Mouse (Mus musculus) forebrain, embryonic 14.5 days (tissue): Measurements from ENCODE around the gene Lmbr1l. TPM values are rescaled to one million over a fixed set of nuclear protein-coding genes. Genes with fewer than 3 reads are reported as not detected.
"Not testable (repeated sequence)": the region's sequence is repeated elsewhere in the genome, so short reads cannot be mapped to it uniquely, and the experiment has no call there.

Experiments used
- ATAC-seq: fragments of 200-750 bp; cut with Nextera tagmentation; 2 replicates; pipeline ENCODE4 v1.8.0; 2017; ENCODE audit warnings: mild to moderate bottlenecking, moderate library complexity
- DNase-seq: peaks from one replicate; pipeline ENCODE4 v3.0.0-alpha.2; 2015; ENCODE audit warnings: low spot score
- H3K27ac ChIP-seq: fragments of 300-500 bp; sonication (generic); 2 replicates; pipeline ENCODE4 v1.5.1; 2014; ENCODE audit warnings: low read depth, mild to moderate bottlenecking, control low read depth, low read length, moderate library complexity
- H3K27me3 ChIP-seq: fragments of 300-500 bp; sonication (generic); replicated peaks from 2 replicates; pipeline ENCODE4 v1.6.1; 2014; ENCODE audit warnings: low read length, control low read depth, mixed read lengths; ENCODE audit not compliant: control insufficient read depth, insufficient read depth
- H3K36me3 ChIP-seq: fragments of 300-500 bp; sonication (generic); 2 replicates; pipeline ENCODE4 v1.6.1; 2014; ENCODE audit warnings: low read length, control low read depth; ENCODE audit not compliant: control insufficient read depth, insufficient read depth
- H3K4me1 ChIP-seq: fragments of 300-500 bp; sonication (generic); 2 replicates; pipeline ENCODE4 v1.6.1; 2014; ENCODE audit warnings: antibody characterized with exemption, low read length, control low read depth; ENCODE audit not compliant: control insufficient read depth, insufficient read depth
- H3K4me2 ChIP-seq: fragments of 300-500 bp; sonication (generic); 2 replicates; pipeline ENCODE4 v1.6.1; 2014; ENCODE audit warnings: mild to moderate bottlenecking, control low read depth, low read length
- H3K4me3 ChIP-seq: fragments of 300-500 bp; sonication (generic); 2 replicates; pipeline ENCODE4 v1.5.1; 2014; ENCODE audit warnings: low read depth, low read length, control low read depth
- H3K9ac ChIP-seq: fragments of 300-500 bp; sonication (generic); 2 replicates; pipeline ENCODE4 v1.6.1; 2014; ENCODE audit warnings: mild to moderate bottlenecking, low read length, control low read depth, moderate library complexity
- H3K9me3 ChIP-seq: fragments of 300-500 bp; sonication (generic); replicated peaks from 2 replicates; pipeline ENCODE4 v1.6.1; 2016; ENCODE audit warnings: low read length, control low read depth, mixed read lengths; ENCODE audit not compliant: control insufficient read depth
- WGBS: fragments of 180-500 bp; shearing (Covaris S2); extraction: QIAGEN DNeasy Blood & Tissue Kit; methylation state at CpG from one replicate; pipeline ENCODE4 v1.1.7; 2014; 5-methylcytosine and 5-hydroxymethylcytosine counted together
- polyA plus RNA-seq: library from polyadenylated mRNA; unstranded; fragments of >200 nt; fragmentation: Nextera tagmentation; extraction: Ambion mirVana; gene quantifications from 2 replicates; pipeline ENCODE4 v1.2.1, GENCODE M21; 2014

The Lmbr1l gene
- polyA plus RNA-seq, 1 experiment from 2014 or later, result 10.9 TPM

DNA sequence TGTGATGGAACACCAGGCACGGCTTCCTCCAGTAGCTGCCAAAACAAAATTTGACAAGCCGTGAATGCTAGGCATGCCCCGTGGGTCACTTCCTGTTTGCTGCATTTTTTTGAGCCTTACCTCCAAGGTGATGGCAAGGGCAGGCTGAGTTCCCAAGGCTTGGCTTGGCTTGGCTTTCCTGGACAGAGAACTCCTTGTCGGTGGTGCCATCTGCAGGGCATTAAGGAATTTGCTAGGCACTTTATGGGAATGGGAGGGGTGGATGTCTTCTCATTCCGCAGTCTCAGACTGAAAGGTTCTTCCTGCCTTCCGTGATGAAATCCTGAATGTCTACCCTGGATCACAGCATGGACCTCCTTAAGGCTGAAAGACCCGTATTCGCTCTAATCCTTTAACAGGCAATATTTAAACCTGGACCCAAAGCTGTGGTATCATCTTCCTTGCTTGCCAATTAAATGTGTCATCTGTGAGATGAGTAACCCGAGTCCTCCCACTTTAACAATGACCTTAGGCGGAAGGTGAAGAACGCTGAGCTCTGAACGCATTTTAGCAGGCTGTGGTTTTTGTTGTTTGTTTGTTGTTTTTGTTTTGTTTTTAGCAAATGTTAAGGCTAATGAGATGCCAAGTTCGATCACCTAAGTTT, 10.7 kb upstream of the Lmbr1l start:
- peak; percentile 61; the same call in 1 of the 2 replicates for ATAC-seq
- no peaks in the 10 kb centered on the region for H3K9me3 ChIP-seq
- no peak overlapping the region for H3K4me3 ChIP-seq
- H3K4me2 ChIP-seq, result no peak overlapping the region
- peaks cover 4% of the 10 kb centered on the region; the same call in 1 of the 2 replicates for H3K4me1 ChIP-seq
- no peak overlapping the region for H3K9ac ChIP-seq
- 15% methylated on average over 13 of the region's 13 CpGs for WGBS
- H3K36me3 ChIP-seq, result peaks cover 19% of the 10 kb centered on the region
- DNase-seq, result peak; percentile 88
- no peaks in the 10 kb centered on the region for H3K27me3 ChIP-seq
- H3K27ac ChIP-seq, result no peak overlapping the region

DNA sequence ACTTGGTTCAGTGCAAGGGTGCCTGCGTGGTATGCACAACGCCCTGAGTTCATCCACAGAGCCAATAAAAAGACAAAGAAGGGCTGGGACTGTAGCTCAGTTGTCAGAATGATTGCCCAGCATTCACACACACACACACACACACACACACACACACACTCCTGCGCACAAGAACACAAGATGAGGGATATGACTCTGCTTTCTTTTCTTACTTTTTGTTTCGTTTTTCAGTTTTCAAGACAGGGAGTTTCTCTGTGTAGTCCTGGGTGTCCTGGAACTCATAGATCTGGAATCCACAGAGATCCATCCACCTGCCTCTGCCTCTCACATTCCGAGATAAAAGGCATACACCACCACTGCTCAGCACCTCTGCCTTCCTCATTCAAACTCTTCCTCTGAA, 9.5 kb upstream of the Lmbr1l start:
- DNase-seq, result no peak
- H3K4me3 ChIP-seq, result no peak overlapping the region
- peaks cover 14% of the 10 kb centered on the region for H3K36me3 ChIP-seq
- no peaks in the 10 kb centered on the region for H3K27me3 ChIP-seq
- H3K9ac ChIP-seq, result no peak overlapping the region
- no peak overlapping the region for H3K27ac ChIP-seq
- H3K4me2 ChIP-seq, result no peak overlapping the region
- H3K4me1 ChIP-seq, result no peaks in the 10 kb centered on the region
- no peak for ATAC-seq
- H3K9me3 ChIP-seq, result no peaks in the 10 kb centered on the region
- WGBS, result 86% methylated on average over 5 of the region's 5 CpGs

DNA sequence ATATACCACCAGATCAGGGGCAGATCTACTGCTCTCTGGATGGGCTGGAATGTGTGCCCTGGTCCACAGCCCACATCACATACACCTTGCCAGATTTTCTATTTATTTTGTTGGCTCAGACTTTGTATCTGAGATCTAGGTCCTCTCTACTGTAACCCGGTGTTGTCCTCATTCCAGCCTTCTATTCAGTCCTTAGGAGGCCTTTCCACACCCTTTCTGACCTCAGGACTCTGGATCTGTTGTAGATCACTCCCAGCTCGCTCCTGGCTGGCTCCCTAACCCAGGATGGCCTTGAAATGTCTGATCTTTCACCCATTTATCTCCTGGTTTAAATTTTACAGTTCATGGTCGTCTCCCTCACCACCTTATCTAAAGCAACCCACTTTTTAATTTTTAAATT, 6.7 kb upstream of the Lmbr1l start:
- no peaks in the 10 kb centered on the region for H3K36me3 ChIP-seq
- no peak overlapping the region for H3K4me3 ChIP-seq
- H3K9ac ChIP-seq, result no peak overlapping the region
- no peaks in the 10 kb centered on the region for H3K27me3 ChIP-seq
- DNase-seq (no peak), ATAC-seq (no peak)
- no peak overlapping the region for H3K27ac ChIP-seq
- no peak overlapping the region for H3K4me2 ChIP-seq
- H3K4me1 ChIP-seq, result no peaks in the 10 kb centered on the region
- 75% methylated on average over 3 of the region's 3 CpGs for WGBS
- H3K9me3 ChIP-seq, result no peaks in the 10 kb centered on the region

DNA sequence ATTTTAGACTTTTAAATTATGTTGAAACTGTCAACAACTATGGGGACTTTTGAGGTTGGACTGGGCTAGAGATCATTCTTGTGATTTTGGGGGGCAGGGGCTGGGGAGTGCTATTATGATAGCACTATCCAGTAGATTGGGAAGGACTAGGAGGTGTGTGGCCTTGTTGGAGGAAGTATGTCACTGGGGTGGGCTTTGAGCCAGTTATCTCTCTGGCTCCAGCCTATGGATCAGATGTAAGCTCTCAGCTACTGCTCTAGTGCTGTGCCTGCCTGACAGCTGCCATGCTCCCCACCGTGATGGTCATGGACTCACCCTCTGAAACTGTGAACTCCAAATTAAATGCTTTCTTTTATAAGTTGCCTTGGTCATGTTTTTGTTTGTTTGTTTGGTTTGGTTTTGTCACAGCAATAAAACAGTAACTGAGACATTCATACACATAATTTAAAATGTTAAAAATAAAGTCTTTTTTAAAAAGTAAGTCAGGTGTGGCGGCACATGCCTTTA, 5.1 kb upstream of the Lmbr1l start:
- H3K27ac ChIP-seq, result no peak overlapping the region
- H3K9ac ChIP-seq, result no peak overlapping the region
- H3K9me3 ChIP-seq, result no peaks in the 10 kb centered on the region
- no peaks in the 10 kb centered on the region for H3K27me3 ChIP-seq
- H3K4me3 ChIP-seq, result no peak overlapping the region
- ATAC-seq (no peak), DNase-seq (no peak)
- WGBS, result 88% methylated on average over 2 of the region's 2 CpGs
- H3K4me2 ChIP-seq, result no peak overlapping the region
- H3K4me1 ChIP-seq, result peaks cover 2% of the 10 kb centered on the region; the same call in 1 of the 2 replicates
- H3K36me3 ChIP-seq, result no peaks in the 10 kb centered on the region

DNA sequence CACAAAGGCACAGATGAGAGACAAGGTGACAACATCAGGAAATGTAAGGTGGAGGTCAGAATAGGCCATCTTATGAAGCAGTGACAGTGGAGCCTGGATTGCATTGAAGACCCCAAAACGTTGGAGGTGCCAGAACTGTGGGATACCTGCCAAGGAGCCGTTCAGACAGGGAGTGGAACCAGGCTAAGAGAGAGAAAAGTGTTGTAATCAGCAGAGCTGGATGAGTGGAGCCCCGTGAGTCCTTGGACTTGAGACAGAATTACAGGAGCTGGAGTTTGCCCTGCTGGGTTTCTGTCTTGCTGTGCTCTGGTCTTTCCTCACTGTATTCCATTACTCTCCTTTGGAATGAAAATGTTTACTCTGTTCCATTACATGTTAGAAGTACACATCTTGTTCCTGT, 4.5 kb upstream of the Lmbr1l start:
- no peaks in the 10 kb centered on the region for H3K36me3 ChIP-seq
- peaks cover 2% of the 10 kb centered on the region; the same call in 1 of the 2 replicates for H3K4me1 ChIP-seq
- H3K9me3 ChIP-seq, result no peaks in the 10 kb centered on the region
- H3K4me2 ChIP-seq, result no peak overlapping the region
- no peak overlapping the region for H3K4me3 ChIP-seq
- WGBS, result 58% methylated on average over 3 of the region's 3 CpGs
- no peak for ATAC-seq
- no peaks in the 10 kb centered on the region for H3K27me3 ChIP-seq
- no peak for DNase-seq
- H3K9ac ChIP-seq, result no peak overlapping the region
- no peak overlapping the region for H3K27ac ChIP-seq

DNA sequence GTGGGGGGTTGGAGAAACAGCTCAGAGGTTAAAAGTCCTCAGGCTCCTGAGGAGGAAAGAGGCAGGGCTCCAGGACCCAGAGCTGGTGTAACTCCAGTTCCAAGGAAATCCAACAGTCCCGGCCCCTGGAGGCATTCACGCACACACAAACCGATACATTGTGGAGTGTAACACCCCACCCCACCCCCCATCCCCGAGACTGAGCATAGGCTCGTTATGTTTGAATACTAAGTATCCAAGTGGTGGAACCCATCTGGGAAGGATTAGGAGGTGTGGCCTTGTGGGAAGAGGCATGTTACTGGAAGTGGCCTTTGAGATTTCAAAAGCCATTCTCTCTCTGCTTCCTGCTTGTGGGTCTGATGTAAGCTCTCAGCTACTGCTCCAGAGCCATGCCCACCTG, 3.5 kb upstream of the Lmbr1l start:
- Histone ChIP-seq H3K27ac (no peak overlapping the region), H3K36me3 (no peaks in the 10 kb centered on the region), H3K4me1 (peaks cover 6% of the 10 kb centered on the region), H3K4me3 (no peak overlapping the region), H3K9ac (no peak overlapping the region), H3K27me3 (no peaks in the 10 kb centered on the region), H3K4me2 (no peak overlapping the region), H3K9me3 (no peaks in the 10 kb centered on the region)
- ATAC-seq, result no peak
- DNase-seq, result no peak
- 57% methylated on average over 5 of the region's 5 CpGs for WGBS

DNA sequence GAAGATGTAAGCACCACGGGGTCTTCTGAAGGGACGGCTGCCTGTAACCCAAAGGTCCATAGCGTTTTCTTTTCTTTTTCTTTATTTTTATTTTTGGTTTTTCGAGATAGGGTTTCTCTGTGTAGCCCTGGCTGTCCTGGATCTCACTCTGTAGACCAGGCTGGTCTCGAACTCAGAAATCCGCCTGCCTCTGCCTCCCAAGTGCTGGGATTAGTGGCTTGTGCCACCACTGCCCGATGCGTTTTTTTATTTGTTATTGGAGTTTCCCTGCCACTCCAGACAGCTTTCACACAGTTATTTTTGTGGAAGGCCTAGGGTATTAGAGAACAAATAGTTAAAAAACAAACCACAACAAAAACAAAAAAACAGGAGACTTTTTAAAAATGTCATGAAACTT, 466 bp upstream of the Lmbr1l start:
- peak overlapping the region; percentile 44 for H3K4me2 ChIP-seq
- H3K4me3 ChIP-seq, result peak overlapping the region; percentile 98
- H3K27ac ChIP-seq, result peak overlapping the region; percentile 98
- H3K4me1 ChIP-seq, result peaks cover 14% of the 10 kb centered on the region
- WGBS, result 27% methylated on average over 8 of the region's 8 CpGs
- ATAC-seq, DNase-seq, H3K27me3 ChIP-seq, H3K9me3 ChIP-seq: not testable (repeated sequence)
- peak overlapping the region; percentile 89 for H3K9ac ChIP-seq
- H3K36me3 ChIP-seq, result peaks cover 14% of the 10 kb centered on the region

DNA sequence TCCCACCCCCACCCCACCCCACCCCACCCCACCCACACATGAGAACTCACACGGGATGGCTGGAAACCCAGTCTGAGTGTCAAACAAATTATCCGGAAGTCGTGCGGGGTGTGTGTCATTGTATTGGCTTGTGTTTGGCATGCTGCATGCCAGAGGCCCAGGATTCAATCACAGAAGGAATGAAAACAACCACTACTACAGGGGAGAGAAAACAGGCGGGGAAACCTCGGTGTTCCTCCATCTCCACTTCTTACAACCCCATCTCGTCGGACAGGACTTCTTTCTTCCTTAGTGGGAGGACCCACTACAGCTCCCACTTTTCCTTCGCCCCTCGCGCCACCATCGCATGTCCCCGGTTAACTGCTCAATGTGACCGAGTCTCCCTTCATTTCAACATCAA, 940 bp downstream of the Lmbr1l start:
- Histone ChIP-seq H3K4me2 (peak overlapping the region; percentile 76), H3K27me3 (no peaks in the 10 kb centered on the region), H3K4me3 (peak overlapping the region; percentile 98), H3K4me1 (peaks cover 14% of the 10 kb centered on the region), H3K27ac (peak overlapping the region; percentile 98), H3K9ac (peak overlapping the region; percentile 89), H3K9me3 (no peaks in the 10 kb centered on the region), H3K36me3 (peaks cover 28% of the 10 kb centered on the region)
- WGBS, result under 1% methylated on average over 14 of the region's 14 CpGs
- ATAC-seq, result no peak
- DNase-seq, result peak; percentile 32

DNA sequence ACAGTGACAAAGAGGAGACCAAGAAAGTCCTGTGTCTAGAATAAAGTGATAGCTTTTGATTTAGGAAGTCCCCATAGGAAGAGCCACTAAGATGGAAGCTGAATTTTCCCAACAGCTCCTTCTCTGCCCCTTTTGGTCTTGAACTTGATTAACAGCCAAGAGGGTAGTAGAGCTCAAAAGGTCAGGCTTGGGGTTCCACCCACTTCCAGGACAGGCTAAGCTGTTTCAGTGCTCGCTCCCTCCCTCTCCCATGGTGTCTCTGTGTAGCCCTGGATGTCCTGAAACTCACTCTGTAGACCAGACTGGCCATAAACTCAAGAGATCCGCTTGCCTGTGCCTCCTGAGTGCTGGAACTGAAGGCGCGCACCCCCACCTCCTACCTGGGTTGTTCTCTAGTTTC, 2.0 kb downstream of the Lmbr1l start:
- Histone ChIP-seq H3K4me2 (peak overlapping the region; percentile 76), H3K27ac (no peak overlapping the region), H3K9me3 (no peaks in the 10 kb centered on the region), H3K4me1 (peaks cover 14% of the 10 kb centered on the region), H3K27me3 (no peaks in the 10 kb centered on the region), H3K9ac (peak overlapping the region; percentile 89), H3K4me3 (peak overlapping the region; percentile 98), H3K36me3 (peaks cover 39% of the 10 kb centered on the region)
- WGBS, result 94% methylated on average over 4 of the region's 4 CpGs
- no peak for DNase-seq
- no peak for ATAC-seq
